Mouse (Mus musculus) fibroblast of lung, adult 2 months (primary cell): ENCODE data around the gene Med18.

Source experiments
- DNase-seq: peaks from one replicate; pipeline ENCODE4 v3.0.0-alpha.2; 2011; ENCODE audit warnings: low read depth

The Med18 gene

GRCm38 (mm10) chr4:132463430-132464254 is at the start of gene Med18:
TSS of gene Med18 (minus strand) at chr4:132463921.
- DNase-seq: peak; percentile 80

- DNase-seq: no peak
Measured at GRCm38 (mm10) chr4:132512080-132512479, 48.4 kb upstream of the Med18 start.

DNA sequence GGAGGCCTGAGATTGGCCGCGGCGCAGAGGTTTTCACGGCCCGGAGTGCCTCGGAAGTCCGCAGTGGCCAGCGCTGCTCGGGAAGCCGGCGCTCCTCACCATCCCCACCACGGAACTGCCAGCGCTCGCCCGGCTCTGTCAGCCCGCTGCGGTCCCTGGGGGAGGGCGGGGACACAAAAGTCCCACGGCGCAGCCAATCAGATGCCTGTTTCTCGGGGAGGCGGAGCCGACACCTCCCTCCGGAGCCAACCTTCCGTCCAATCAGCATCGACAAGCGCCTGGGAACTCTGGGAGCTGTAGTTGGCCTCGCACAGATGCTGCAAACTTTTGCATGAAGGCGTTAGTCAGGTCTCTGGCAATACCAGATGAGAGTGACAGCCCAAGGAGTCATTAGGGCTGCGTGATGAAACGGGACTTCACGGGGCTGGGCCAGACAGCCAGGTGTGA is 46.7 kb upstream of the Med18 start, which contains the start of gene Sesn2:
Gene Sesn2 (minus strand): TSS at position 150 of the 447 bp plus-strand sequence.
- DNase-seq: peak; percentile 96

DNA sequence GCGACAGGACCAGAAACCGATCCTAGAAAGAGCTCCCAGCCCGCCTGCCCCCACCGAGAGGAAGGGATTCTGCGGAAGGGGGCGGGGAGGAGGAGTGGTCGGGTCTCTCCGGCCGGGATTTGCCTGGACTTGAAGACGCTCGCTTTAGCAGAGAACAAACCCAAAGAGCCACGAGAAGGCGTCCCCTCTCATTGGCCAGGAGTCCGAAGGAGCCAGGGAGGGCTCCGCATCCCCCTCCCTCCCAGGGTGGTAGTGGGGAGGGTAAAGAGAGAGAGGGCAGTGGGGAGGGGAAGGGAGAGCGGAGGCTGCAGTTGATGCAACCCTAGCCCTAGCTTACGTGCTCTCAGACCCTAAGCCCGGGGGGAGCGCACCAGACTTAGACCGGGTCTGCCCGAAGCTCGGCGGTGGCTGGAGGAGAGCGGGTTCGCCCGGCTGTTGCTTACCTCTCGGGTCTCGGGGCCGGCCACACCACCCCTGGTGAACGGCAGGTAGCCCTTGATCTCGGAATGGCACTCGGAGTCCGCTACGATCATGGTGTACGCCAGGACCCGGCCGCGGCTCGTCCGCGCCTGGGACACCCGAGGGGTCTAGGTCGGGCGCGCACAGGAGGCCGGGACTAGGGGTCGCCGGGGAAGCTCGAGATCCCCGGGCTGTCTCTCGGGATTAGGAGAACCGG is 46.0 kb upstream of the Med18 start:
- peak; percentile 87 for DNase-seq

DNA sequence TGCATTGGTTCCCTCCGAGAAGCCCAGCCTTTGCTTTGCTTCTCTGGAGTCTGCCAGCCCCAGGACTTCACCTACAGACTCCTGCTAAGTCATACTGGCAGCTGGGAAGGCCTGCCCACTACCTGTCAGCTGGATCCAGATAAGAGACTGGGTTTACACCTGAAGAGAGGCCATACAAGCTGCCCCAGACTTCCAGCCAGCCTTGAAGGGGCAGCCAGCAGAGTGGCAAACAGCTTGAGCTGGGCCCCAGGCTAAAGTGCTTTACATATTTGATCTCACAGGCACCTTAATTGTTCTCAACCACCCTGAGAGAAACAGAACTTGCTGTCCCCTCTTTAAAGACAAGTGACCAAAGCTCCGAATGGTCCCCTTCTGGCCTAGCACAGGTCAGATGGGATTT is 43.5 kb upstream of the Med18 start:
- no peak for DNase-seq

DNA sequence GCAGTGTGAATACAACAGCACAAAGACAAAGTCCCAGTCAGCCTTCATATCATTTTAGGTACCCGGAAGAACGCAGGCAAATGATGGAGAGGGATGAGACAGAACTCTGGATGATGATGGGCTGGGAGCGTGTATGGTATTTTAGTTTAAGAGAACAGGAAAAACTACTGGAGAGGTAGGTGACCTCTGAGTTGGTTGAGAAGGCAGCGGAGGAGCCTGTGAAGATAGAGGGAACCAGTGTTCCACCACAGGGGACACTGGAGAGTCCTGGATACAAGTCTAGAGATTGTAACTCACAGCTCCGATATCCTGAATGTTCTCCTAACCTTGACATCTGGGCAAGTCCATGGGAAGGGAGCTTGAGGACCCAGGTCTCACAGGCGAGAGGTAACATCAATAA is 42.5 kb upstream of the Med18 start:
- no peak for DNase-seq

DNA sequence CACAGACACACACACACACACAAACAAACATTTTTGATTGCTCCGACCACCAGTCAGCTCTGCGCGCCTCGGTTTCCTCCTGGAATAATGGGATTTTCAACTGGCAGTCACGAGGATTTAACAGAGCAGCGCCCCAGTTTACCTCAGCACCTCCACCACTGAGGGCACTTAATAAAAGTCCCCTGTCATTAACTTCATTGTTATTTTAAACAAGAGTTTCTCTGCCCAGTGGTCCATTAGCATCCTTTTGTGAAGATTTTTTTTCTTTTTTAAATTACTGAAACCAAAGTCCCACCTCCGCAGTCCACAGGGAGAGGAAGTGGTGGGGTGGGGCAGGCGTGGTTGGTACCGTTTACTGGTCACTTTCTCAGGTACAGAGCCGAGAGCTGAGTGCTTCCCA is 42.1 kb upstream of the Med18 start:
- no peak for DNase-seq

DNA sequence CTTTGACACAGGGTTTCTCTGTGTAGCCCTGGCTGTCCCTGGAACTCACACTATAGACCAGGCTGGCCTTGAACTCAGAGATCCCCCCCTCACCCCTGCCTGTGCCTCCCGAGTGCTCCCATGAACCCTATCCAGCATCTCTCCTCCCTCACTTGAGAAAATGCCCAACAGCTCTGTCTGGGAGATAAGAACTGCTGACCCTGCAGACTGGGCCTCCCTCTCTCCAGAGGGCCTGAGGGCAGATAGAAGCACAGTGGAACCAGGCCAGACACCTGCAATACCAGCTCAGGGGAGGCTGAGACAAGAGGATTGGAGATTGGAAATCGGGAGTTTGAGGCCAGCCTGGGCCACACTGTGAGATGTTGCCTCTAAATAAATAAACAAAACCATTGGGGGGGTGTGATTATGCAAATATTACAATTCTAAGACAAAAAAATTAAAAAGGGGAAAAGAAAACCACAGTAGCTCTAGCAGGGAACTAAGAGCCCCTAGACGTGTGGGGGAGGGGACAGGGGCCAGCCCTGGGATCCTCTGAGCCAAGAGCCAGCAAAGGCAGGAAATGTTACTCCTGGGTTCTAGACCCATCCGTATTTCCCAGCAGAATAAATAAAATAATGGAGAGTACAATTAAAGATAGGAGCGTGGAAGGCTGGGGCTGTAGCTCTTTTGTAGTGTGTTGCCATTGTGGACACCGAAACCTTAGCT is 41.5 kb upstream of the Med18 start:
- DNase-seq: no peak

DNA sequence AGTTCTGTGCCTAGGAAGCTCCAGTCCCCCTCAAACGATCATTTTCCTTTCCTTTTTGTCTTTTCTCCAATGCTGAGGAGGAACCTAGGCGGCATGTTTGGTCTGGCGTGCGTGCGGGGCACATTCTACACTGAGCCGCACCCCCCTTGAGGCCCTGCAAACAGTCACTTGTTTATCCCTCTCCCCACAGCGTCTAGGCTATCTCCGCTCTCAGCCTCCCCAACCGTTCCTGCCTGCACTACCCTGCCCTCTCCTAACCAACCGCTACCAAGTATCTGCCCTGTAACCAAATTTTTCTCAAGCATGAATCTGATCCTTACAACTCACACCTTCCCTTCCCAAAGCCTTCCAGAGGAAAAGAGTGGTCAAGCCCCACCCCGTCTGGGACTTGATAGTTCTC is 39.6 kb upstream of the Med18 start:
- DNase-seq: no peak

DNA sequence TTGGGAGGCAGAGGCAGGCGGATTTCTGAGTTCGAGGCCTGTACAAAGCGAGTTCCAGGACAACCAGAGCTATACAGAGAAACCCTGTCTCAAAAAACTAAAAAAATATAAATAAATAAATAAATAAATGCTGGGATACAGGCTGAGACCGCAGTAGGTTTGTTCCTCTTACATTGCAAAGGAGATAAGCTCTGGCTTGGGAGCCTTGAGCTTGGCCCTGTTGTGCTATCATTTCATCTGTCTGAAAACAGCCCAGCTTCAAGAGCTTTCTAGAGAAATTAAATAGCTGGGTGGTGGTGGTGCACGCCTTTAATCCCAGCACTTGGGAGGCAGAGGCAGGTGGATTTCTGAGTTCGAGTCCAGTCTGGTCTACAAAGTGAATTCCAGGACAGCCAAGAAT is 37.9 kb upstream of the Med18 start:
- DNase-seq: no peak

DNA sequence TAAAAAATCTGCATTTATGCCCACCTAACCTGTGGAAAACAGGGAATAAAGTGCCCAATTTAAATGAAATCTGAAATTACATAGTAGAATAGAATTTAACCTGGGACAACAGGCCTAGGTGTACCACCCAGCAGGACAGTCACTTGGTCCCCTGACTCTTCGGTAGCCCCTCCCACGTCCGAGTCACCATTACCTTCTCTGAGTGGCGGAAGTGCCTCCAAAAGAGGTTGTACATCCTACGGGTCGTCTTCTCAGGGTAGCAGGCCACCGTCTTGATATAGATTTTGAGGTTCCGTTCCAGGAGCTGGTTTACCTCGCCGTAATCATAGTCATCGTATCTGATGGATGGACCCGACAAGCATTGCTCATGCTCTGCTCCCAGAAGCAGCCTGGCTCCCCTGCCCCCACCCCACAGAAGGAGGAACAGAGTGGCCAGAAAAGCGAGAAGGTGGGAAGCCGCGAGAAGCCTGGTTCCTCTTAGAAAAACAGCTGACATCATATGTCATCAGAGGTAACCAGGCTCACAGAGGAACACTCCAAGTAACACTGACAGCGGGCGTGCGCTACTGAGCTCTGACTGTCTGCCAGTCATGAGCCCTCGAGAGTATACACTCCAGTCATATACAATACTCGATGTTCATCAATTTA is 30.7 kb upstream of the Med18 start:
- DNase-seq: no peak

DNA sequence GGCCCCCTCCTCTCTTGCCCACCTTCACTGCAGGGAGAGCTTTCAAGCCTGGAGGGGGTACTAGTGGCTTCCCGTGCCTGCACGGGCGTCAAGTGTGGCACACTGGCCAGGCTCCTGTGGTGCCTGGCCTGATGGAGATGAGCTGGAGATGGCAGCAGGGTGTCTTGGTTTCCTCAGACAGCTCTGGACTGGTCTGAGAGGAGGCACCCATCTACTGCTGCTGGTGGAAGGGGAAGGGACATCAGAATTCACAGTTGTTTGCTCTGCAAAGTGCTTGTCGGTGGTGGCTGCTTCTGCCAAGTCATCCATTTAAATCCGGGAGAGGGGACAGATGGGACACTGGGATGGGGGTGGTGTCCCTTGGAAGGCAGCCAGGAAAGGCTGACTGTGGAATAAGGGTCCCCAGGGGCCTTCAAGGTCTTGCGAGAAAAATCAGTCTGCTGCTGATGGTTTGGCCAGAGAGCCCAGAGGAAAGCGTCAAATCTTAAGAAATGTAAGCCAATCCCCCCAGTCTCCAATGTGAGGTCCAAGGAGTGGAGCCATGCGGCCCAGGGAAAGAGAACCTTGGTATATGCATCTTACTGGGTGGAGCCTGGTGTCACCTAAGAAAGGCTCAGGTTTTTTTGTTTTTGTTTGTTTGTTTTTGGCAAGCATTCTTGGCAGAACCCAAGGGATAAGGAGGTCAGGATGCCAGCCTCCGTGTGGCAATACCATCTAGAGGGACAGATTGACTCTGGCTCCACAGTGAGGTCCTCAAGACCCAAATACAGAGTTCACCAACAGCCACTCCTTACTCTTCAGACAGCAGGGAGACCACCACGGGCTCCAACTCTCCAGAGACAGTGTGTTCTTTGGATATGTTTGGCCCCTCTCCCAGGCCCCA is 28.7 kb upstream of the Med18 start:
- no peak for DNase-seq

- DNase-seq: no peak
Measured at GRCm38 (mm10) chr4:132491748-132492147, 28.0 kb upstream of the Med18 start.

DNA sequence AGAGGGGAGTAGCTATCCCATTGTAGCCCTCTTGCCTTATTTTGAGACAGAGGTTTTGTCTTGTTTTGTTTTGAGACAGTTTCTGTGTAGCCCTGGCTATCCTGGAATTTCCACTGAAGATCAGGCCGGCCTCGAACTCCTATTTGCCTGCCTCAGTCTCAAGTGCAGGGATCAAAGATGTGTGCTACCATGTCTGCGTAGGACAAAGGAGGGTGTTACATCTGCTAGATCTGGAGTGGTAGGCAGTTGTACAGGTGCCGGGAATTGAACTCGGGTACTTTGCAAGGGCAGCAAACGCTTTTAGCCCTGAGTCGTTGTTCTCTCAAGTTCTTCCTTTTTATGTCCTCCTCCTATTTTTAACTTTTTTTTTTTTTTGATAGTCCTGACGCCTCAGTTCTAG is 27.3 kb upstream of the Med18 start:
- DNase-seq: no peak

DNA sequence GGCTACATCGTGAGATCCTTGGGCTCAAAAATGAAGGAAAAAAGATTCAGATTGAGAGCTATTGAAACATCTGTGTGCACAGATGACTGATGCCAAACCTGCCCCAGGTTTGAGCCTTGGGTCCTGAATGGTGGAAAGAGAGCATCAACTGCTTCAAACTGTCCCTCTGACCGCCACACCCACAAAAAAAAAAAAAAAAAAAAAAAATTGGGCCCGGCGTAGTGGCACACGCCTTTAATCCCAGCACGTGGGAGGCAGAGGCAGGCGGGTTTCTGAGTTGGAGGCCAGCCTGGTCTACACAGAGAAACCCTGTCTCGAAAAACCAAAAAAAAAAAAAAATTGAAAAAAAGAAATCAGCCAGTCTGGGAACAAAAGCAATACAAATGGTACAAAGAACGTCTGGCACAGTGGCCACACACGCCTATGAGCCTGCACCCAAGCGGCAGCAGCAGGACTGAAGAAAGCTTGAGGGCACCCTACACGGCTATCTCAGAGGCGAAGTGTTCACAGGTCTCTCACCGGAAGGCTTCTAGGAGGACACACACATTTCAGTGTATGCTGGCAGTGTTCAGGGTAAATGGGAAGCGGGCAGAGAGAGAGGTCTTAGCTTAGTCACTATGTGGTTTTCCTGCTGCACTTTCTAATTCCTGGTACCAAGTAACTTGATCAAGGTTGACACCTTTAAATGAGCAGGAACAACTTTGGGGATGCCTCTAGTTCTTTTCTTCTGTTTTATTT is 26.7 kb upstream of the Med18 start:
- no peak for DNase-seq

DNA sequence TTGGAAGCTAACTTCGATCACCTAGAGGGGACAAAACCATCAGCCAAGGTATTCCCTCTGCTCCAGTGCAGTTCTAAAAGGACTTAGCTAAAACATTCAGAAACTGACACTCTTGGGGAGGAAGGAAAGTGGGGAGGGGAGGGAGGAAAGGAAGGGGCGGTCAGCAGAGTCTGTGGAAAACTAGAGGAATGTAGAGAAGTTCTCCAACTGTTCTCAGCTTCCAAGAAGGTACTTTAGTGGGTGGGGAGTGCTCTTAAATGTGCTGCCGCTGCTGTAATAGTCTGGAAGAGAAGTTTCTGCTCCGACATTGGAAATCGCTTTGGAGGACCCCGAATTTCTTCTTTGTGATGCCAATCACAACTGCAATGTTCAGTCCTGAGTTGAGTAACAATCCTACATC is 25.3 kb upstream of the Med18 start:
- no peak for DNase-seq

DNA sequence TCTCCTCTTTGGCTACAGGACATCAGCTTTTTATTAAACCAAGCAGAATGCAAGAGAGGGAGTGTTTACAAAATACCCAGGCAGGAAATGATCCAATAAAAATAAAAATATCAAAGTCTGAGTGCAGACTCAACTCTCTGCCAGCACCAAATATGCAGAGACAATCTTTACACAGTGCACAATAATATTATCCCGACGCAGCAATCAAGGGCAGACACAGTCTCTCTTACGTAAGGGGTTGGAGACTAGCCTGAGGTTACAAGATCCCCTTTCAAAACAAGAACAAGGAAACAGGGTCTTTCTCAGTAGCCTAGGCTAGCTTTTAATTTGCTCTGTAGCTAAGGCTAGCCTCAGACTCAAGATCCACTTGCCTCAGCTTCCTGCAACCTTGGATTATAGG is 24.8 kb upstream of the Med18 start:
- DNase-seq: peak; percentile 36

- DNase-seq: no peak
Measured at GRCm38 (mm10) chr4:132484820-132485219, 21.1 kb upstream of the Med18 start.

DNA sequence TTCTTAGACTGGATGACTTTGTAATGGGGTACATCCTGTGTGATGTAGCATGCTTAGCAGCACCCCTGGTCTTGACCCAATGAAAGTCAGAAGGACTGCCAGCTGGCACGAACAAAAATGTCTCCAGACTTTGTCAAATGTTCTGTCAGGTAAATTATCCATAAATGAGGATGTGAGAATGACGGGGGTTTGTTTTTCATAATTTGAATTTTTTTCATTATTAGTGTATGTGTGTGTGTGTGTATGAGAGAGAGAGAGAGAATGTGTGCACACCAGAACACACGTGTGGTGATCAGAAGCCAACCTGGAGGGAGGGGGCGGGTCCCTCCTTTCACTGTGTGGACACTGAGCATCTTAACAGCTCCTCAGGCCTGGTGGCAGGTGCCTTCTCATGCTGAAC is 20.5 kb upstream of the Med18 start:
- DNase-seq: no peak

DNA sequence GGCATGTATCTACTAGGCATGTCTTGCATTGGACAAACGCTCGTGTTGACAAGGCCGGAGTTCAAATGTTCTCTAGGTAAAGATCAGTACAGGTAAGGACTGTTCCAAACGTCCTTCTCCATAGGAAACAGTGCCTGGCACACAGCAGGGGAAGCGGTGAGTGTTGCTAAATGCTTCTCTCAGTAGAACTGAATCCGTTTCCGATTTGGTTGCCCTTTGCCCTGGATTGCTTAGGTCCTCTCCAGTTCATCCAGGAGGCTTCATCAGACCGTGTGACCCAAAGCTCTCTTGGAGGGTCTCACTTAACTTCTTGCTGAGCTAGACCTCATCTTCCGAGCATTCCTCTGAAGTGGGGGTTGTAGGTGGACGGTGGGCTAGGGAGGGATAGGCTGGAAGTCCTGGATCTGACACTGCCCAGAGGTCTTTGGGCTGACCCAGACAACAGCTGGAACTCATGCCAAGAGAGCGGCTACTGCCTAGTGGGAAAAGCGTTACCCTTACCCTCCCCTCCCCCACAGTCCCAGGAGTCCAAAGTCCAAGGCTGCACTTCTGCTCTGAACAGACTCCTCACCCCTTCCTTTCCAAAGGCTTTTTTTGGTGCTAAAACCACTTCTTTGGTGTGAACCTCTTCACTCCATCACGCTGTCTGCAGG is 19.4 kb upstream of the Med18 start:
- DNase-seq: no peak
